Mouse (Mus musculus) cerebellum, adult 9-11 months (tissue): ENCODE measurements at regions not wholly inside any gene's neighbourhood (a gene's known extent, or its start where the extent isn't known, plus 50 kb on each side); places are given as distances from the start of the nearest gene placed in this dataset.
A peak's percentile ranks its signal among the peaks of the same experiment; 100 is the strongest.

ENCODE experiments used
- DNase-seq: peaks from one replicate; pipeline ENCODE4 v3.0.0; 2022

DNA sequence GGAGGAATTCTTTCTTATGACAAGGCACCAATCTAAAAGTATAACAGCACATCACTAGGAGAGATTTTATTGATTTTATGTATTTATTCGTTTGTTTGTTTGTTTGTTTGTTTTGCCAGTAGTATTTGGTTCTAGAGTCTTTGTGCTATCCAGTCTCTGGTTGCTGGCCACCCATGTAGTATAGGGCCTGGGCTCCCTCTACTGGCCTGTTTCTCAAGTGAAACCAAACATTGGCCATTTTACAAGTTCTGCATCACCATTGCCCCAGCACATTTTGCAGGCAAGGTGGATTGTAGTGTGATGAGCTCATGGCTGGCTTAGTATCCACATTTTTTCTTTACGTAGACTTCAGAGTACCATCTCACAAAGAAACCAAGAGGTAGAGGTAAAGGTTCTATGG is 376.9 kb upstream of the Luzp2 start:
- DNase-seq: no peak

DNA sequence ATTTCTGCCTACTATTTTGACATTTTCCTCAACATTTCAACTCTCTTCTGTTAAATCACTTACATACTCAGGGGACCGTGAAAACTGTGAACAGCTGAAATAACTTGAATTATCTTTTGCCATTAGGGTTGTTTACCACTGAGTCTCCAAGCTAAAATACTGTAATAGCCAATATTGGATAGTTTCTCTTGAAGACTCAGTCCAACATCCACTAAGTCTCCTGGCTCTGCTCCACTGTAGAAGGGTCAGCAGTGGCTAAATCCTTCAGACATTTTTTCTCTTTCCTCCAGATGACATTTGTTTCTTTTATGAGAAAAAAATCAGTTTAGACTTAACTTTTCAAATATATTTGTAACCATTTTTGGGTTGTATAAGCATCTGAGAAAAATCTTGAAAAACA is 344.0 kb upstream of the Luzp2 start:
- no peak for DNase-seq

DNA sequence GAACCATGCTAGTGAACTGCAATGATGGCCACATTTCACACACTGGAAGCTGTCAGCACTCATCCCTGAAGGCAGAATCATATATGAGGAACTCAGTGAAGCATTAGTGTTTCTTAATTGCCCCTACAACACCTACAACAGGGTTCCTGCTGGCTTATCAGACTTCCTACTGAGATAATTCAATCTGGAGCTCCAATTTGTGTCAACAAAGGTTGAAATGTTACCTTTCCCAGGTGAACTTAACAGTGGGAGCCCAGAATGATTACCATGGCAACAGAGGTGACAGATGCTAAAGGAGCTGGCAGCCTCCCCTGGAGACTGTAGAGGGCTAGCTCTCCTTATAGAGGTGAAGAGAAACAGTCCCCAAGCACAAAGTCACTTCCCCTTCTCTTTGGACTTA is 330.1 kb upstream of the Luzp2 start:
- DNase-seq: no peak

DNA sequence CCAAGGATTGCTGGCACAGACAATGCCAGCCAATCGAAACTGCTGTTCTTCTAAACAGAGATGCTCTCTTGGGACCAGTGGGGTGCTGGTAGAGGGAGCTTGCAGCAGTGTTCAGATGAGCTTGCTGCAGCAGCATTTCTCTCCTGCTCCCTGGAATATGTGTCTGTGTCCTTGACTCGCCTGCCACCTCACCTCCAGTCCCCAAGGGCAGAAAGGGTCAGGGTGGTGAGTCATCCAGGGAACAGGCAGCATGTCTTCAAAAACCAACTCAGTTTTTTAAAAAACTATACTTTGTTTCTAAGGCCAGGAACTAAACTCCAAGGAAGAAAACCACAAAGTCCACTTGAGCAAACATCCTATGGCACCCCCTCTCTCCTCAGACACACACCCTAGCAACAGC is 328.3 kb upstream of the Luzp2 start:
- no peak for DNase-seq

DNA sequence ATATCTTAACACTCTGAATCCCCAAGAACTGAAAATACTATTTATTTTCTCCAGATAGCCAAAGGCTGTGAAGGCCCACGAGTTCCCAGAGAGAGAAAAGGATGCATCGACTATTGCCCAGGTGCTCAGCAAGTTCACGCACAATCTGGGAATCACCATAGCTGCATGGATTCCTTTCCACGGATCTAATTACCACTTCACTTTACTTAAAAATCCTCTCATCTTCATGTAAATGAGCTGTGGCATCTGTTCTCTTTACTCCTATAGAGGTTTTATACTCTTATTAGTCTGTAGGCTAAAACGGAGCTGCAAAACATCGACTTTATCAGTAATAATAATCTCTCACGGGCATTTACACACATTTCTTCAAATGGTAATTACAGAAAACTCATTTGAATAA is 299.6 kb upstream of the Luzp2 start:
- no peak for DNase-seq

DNA sequence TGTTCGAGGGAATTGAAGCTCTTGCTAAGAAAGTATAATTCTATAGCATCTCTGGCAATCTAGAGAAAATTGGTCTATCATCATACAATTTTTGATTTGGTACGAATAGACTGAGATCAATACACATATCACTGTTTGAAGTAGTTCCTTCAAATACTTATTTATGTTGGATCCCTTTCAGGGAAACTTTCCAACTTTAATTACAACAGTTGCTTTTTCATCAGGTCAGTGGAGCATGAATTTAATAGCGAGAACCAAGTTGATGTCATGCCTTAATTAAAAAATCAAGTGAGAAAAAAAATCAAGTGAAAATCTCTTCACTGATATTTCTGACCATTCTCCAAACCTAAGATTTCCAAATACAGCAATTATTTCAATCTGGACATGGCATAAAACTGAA is 277.9 kb upstream of the Luzp2 start:
- no peak for DNase-seq

DNA sequence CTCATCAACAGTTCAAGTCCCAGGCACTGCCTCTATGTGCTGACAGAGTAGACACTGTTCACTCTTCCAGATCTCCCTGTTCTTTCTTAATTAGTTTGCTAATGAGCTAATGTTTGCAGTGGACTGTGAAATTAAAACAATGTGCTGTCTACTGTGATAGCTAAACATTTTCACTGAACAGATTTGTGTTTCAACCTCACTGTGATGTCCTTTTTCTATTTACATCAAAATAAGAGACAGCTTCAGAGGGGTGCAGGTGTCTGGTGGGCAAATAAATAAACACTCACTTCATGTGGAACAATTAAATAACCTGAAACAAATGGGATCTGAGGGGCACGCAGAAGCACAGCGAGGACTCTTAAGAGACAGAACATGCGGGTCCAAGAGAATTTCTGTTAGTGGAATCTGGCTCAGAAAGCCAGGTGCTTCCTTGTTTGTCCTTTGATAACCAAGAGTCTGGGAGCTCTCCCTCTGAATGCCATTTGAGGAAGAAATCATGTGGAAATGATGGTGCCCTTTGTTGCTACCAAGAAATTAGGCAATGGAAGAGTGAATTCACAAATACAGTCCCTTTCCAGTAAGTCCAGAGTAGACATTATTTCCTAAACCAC is 269.6 kb upstream of the Luzp2 start:
- no peak for DNase-seq

DNA sequence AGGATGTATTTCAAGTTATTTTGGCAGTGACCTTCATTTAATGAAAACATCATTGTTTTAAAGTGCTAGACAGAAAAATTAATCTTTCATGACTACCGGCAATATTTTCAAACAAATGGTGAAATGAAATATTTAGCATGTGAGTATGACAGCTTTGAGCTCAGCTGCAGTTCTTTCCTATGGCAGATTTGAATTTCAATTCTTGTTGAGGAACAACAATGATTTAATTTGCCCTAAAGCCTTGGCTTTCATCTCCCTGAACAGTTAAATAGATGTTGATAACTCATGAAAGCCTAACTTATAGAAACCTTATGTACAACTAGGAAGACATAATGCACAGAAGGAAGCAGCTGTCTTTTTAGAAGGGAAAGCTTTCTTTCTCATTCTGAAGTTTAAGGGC is 235.5 kb upstream of the Luzp2 start:
- no peak for DNase-seq

DNA sequence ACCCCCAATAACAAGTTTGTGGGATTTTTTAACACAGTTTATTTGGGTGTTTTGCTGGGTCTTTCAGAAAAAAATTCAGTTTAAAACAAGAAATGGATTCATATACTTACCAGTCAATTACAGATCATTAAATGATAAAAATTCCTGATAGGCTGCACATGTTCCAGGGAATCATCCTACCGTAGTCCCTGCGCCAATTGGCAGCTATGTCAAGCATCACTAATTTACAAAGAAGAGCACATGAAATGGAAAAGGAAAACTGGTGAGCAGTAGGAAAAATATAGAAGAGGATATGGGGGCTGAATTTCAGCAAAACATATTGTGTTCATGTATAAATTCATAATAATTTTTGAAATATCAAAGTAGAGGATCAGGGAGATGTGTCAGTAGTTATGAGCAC is 212.9 kb upstream of the Luzp2 start:
- DNase-seq: no peak

DNA sequence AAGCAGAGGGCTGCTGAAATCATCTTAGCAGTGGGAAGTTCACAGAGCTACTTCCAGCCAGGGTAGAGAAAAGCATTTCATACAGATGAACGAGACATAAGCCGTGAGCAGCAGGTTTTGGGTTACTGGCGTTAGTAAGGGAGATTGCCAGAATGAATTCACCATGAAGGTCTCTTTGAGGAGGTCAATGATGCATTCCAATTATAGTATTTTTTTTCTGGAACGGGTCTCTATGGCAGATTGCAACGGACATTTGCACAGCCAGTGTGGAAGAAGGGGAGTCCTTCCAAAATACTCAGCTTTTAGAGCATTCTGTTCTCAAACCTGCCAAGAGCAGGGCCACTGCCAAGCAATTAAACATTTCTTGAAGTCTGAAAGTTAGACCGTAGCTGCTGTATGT is 201.4 kb upstream of the Luzp2 start:
- DNase-seq: peak; percentile 24

DNA sequence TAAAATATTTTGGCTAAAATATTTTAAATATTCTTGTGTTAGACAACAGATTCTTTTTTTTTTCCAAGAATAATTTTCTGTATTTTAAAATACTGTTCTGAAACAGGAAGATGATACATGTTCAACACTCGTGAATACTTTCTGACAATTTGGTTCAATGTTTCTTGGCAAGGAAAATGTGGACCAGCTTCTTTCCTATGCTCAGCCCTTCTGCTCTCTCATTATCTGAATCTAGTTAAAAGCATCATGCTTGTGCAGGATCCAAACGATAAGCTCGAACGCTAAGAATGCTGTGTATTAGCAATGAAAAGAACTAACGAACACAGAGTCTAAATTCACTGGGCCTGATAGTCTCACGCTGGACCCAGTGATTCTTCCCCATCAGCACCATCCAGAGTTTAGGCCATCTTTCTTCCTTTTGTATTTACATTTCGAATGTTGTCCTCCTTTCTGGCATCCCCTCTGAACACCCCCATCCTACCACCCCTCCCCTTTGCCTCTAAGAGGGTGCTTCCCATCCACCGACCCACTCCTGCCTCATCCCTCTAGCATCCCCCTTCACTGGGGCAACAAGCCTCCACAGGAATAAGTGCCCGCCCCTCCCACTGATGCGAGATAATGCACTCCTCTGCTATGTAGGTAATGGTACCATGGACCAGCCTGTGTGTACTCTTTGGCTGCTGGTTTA is 200.8 kb upstream of the Luzp2 start:
- peak; percentile 1 for DNase-seq

DNA sequence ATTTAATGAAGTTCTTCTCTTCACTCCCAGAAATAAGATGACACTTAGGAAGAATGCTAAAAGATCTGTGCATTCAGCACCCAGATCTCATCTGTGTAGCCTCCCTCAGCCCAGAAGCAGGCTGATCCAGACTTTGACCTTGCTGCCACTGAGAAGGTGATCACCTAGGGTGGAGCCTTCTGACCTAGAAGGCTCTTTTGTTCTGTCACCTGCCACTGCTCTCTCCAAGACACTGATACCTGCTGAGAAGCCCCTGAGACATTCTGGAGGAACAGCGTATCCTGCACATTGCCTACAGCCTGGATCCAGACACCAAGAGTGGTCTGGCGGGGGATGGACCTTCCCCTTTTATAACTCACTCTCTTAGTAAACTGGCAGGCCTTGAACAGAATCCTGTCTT is 190.0 kb upstream of the Luzp2 start:
- DNase-seq: no peak

DNA sequence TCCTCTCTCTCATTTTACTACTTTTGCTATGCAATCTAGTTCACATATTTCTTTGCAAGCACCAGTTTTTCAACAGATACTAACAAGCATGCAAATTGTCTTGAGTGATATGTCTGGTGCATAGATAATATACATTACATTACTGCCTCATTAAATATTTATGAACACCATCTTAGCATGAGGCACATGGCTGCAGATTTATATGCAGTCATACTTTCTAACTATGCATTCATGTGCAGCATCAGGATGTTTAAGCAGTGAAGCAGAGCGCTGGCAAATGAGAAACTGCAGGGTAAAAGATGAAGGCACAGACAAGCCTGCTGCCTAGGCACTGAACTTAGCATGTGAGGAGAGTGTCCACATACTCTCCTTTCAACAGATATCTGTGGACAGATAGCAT is 186.3 kb upstream of the Luzp2 start:
- no peak for DNase-seq
